15 mouse cellular contexts compared by ENCODE assay signal in the genomic region with DNA sequence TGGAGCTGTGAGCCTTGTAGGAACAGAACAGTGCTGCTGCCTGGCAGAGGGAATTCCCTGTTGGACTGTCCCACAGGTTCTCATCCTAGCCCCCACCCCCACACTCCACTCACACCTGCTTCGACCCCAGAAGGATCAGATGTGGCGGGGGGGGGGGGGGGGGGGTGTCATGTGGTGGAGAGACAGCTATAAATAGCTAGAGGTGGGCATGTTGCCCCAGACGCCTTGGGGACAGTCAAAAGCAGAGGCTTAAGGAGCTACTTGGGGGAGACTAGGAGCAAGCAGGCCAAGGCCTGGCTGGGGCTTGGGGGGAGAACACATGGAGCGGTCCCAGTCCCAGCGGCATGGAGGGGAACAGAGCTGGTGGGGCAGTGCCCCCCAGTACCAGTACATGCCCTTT. TPM values are rescaled to one million over a fixed set of nuclear protein-coding genes. Genes with fewer than 3 reads are reported as not detected.
A peak's percentile ranks its signal among the peaks of the same experiment; 100 is the strongest.
DNase-seq lines count a peak whose midpoint lies in the region; ATAC-seq and TF ChIP-seq lines count a peak whose summit lies in the region.
"Had no signal": no experiment of that assay in that cellular context is flagged by ENCODE, and none has a peak within 500 bp of the region (broad histone marks: within the 10 kb centered on the region; RNA-seq: fewer than 3 reads in every experiment).

A gene (plus strand): TSS at position 238 of the 400 bp plus-strand sequence.

- H3K4me1 ChIP-seq in heart, embryonic 16.5 days (ENCODE audit: control insufficient read depth, insufficient read depth, low read length): peaks cover 11% of the 10 kb centered on the region
- no peaks in the 10 kb centered on the region for H3K4me1 ChIP-seq in midbrain, embryonic 15.5 days

- H3K27me3 ChIP-seq in heart, embryonic 16.5 days (ENCODE audit: control insufficient read depth, insufficient read depth, low read length): no peaks in the 10 kb centered on the region
- no peaks in the 10 kb centered on the region for H3K27me3 ChIP-seq in midbrain, embryonic 15.5 days (replicated peaks)
- H3K27me3 ChIP-seq: heart, embryonic 15.5 days had no signal

- no peak for TF ChIP-seq CTCF in gastrocnemius, adult 2 months (IDR thresholded peaks at IDR 0.05)

- ATAC-seq in heart, embryonic 16.5 days (replicated peaks; ENCODE audit: extremely low read depth, insufficient read depth, low FRiP score): no peak
- peak; percentile 38; the same call in 1 of the 2 replicates for ATAC-seq in midbrain, embryonic 15.5 days (replicated peaks)
- ATAC-seq: activated CD4-positive, CD25-positive, alpha-beta regulatory T cell, adult 4 months had no signal

- H3K4me3 ChIP-seq in heart, embryonic 16.5 days (ENCODE audit: low read length): no peak within 1 kb of the TSS
- H3K4me3 ChIP-seq in gastrocnemius, adult 2 months: peak within 1 kb of the TSS; percentile 84
- no peak within 1 kb of the TSS for H3K4me3 ChIP-seq in midbrain, embryonic 15.5 days
- H3K4me3 ChIP-seq: heart, embryonic 15.5 days had no signal

- H3K9me3 ChIP-seq in heart, embryonic 16.5 days (replicated peaks; ENCODE audit: control insufficient read depth, low read length): no peaks in the 10 kb centered on the region
- H3K9me3 ChIP-seq in midbrain, embryonic 15.5 days: no peaks in the 10 kb centered on the region
- H3K9me3 ChIP-seq: heart, embryonic 15.5 days had no signal

- H3K27ac ChIP-seq in heart, embryonic 16.5 days (ENCODE audit: low read length): 0 out of 2 replicates have a peak within 1 kb of the TSS, but pooled peaks have one; percentile 21
- H3K27ac ChIP-seq in gastrocnemius, adult 2 months: peak within 1 kb of the TSS; percentile 97
- no peak within 1 kb of the TSS for H3K27ac ChIP-seq in midbrain, embryonic 15.5 days
- H3K27ac ChIP-seq: heart, embryonic 15.5 days; liver, embryonic 14.5 days had no signal

- 53% methylated on average over 4 of the region's 5 CpGs for WGBS in heart, embryonic 16.5 days
- WGBS in midbrain, embryonic 15.5 days: 85% methylated on average over 5 of the region's 5 CpGs

- peaks cover 13% of the 10 kb centered on the region for H3K36me3 ChIP-seq in heart, embryonic 16.5 days (ENCODE audit: control insufficient read depth, insufficient read depth)
- H3K36me3 ChIP-seq in midbrain, embryonic 15.5 days (replicated peaks): peaks cover 22% of the 10 kb centered on the region; the same call in 1 of the 2 replicates

- no peak within 1 kb of the TSS for H3K4me2 ChIP-seq in heart, embryonic 16.5 days (ENCODE audit: low read depth, low read length)
- H3K4me2 ChIP-seq in midbrain, embryonic 15.5 days: no peak within 1 kb of the TSS
- H3K4me2 ChIP-seq: heart, embryonic 15.5 days had no signal

- no peak for DNase-seq in heart, adult 9 months (ENCODE audit: low spot score in 2 of 2)
- peak; percentile 87 for DNase-seq in gastrocnemius, adult 2 months
- DNase-seq in gastrocnemius, postnatal 25 days: peak; percentile 76
- no peak for DNase-seq in frontal cortex, postnatal 14 days (ENCODE audit: low spot score in 2 of 2)
- no peak for DNase-seq in urinary bladder, adult 2 months (ENCODE audit: low spot score)
- DNase-seq: cerebellum, adult 11-12 months; kidney, adult 11 months; kidney, postnatal 14 days; layer of hippocampus, adult 9-11 months; lung, postnatal 10 days had no signal

- intact Hi-C loops in gastrocnemius, adult 2 months (cut with DNase I): loop anchor here (2.0 kb wide), 1 partner anchor 18 kb away; no protein-coding TSS in a partner anchor

- H3K9ac ChIP-seq in heart, embryonic 16.5 days (ENCODE audit: low read length): peak within 1 kb of the TSS; percentile 11; the same call in 1 of the 2 replicates
- H3K9ac ChIP-seq in midbrain, embryonic 15.5 days: no peak within 1 kb of the TSS
- H3K9ac ChIP-seq: heart, embryonic 15.5 days; liver, embryonic 14.5 days had no signal

RNA-seq across cellular contexts. Expression of the gene that starts here (rescaled TPM):
- polyA plus RNA-seq in heart, embryonic 16.5 days (2015; fragmentation: Nextera tagmentation; extraction: Ambion mirVana): 0.34 and 0.45 TPM in 2 replicates
- total RNA-seq in gastrocnemius, adult 2 months (2021): 100 to 1,000 TPM; 126 to 170 TPM
- total RNA-seq in gastrocnemius, postnatal 25 days (2021): 100 to 1,000 TPM; 105 to 116 TPM
- 1.7 and 2.6 TPM in 2 replicates for polyA plus RNA-seq in midbrain, embryonic 15.5 days (2015; fragmentation: Nextera tagmentation; extraction: Ambion mirVana)
- polyA plus RNA-seq in urinary bladder, adult 2 months (2012; rRNA removed): 0.21 and 0.35 TPM in 2 replicates
- polyA plus RNA-seq: activated CD4-positive, CD25-positive, alpha-beta regulatory T cell, adult 4 months had no signal

Comparison
In these comparisons a context has a peak if more than half of its experiments do, and no peak if none do; other contexts are left out.
1. DNase-seq: peak in gastrocnemius, adult 2 months (single experiment) and gastrocnemius, postnatal 25 days (single experiment); none in heart, adult 9 months (0 of 2), frontal cortex, postnatal 14 days (0 of 2) and urinary bladder, adult 2 months (single experiment).